Mouse (Mus musculus) macrophage (primary cell): ENCODE measurements around the gene Prr23a2. TPM values are rescaled to one million over a fixed set of nuclear protein-coding genes. Genes with fewer than 3 reads are reported as not detected.

Experiments used
- H3K27ac ChIP-seq: fragments of 350-480 bp; formaldehyde crosslinking; 2 replicates; pipeline ENCODE4 v1.9.0; 2021
- H3K36me3 ChIP-seq: fragments of 350-480 bp; formaldehyde crosslinking; 2 replicates; pipeline ENCODE4 v1.9.0; 2021; ENCODE audit errors: inconsistent target
- H3K4me3 ChIP-seq: fragments of 350-480 bp; formaldehyde crosslinking; 2 replicates; pipeline ENCODE4 v1.9.0; 2021; ENCODE audit errors: inconsistent target
- H3K79me2 ChIP-seq: fragments of 350-480 bp; formaldehyde crosslinking; 2 replicates; pipeline ENCODE4 v1.9.0; 2021; ENCODE audit errors: inconsistent target
- WGBS: methylation state at CpG from one replicate; pipeline ENCODE4 v1.1.7; 2026; ENCODE audit warnings: inconsistent platforms; ENCODE audit not compliant: missing documents; 5-methylcytosine and 5-hydroxymethylcytosine counted together
- polyA plus RNA-seq: library from polyadenylated mRNA; stranded (reverse); fragments of 250-400 nt; gene quantifications from 3 replicates; pipeline ENCODE4 v1.2.4, GENCODE M21; 2018; ENCODE audit warnings: inconsistent platforms

The Prr23a2 gene
- polyA plus RNA-seq, 1 experiment from 2014 or later: not detected

DNA sequence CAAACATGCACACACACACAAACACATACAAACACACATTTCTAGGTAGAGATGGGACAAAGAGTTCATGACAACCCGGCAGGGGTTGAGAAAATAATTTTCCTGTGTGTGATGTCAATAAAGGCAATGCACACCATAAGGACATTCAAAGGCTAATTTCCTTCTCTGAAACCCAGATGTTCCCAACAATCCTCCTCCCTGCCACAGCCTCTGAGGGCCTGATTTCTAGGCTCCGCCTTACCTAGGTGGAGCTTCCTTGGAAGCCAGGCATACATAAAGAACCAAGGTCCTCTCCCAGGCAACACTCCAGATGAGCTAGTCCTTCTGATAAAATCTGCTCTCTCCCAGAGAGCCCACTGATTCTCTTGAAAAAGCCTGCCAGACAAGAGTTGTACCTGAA, 46.5 kb downstream of the Prr23a2 start, which contains the start of gene 7420426K07Rik:
7420426K07Rik (plus strand) TSS at position 301 of the 400 bp plus-strand sequence.
- Histone ChIP-seq H3K36me3 (no peaks in the 10 kb centered on the region), H3K4me3 (no peak within 1 kb of the TSS), H3K27ac (no peak within 1 kb of the TSS), H3K79me2 (no peaks in the 10 kb centered on the region)
- WGBS: 93% methylated on average over 2 of the region's 2 CpGs

Other genes with a start within 250 kb of the Prr23a2 start
- not detected in 3 replicates for gene Prr23a1, start 14.0 kb upstream of the Prr23a2 start, polyA plus RNA-seq
- not detected in 3 replicates for gene Prr23a3, start 8.3 kb downstream of the Prr23a2 start, polyA plus RNA-seq
- gene 7420426K07Rik, start 46.6 kb downstream of the Prr23a2 start, polyA plus RNA-seq: not detected in 3 replicates
- gene Foxl2, start 98.8 kb downstream of the Prr23a2 start, polyA plus RNA-seq: not detected in 3 replicates
- 47.6 to 131 TPM (median 63.0 TPM) in 3 replicates for gene Faim, start 129.9 kb downstream of the Prr23a2 start, polyA plus RNA-seq
- gene Gm1123, start 179.2 kb downstream of the Prr23a2 start, polyA plus RNA-seq: not detected in 3 replicates